Mouse (Mus musculus): Measurements from ENCODE around the gene Gm9964. TPM values are rescaled to one million over a fixed set of nuclear protein-coding genes. Genes with fewer than 3 reads are reported as not detected.

Gene Gm9964
- polyA plus RNA-seq, 1 experiment from 2014 or later: not detected

- H3K36me3 ChIP-seq (replicated peaks): no peaks in the 10 kb centered on the region
- no peak overlapping the region for H3K4me3 ChIP-seq
- H3K27me3 ChIP-seq (replicated peaks): no peaks in the 10 kb centered on the region
- no peak overlapping the region for H3K4me2 ChIP-seq
- H3K9ac ChIP-seq: no peak overlapping the region
- no peaks in the 10 kb centered on the region for H3K9me3 ChIP-seq
- H3K4me1 ChIP-seq: no peaks in the 10 kb centered on the region
- 93% methylated on average over 3 of the region's 3 CpGs for WGBS
- ATAC-seq (replicated peaks): no peak
- no peak overlapping the region for H3K27ac ChIP-seq
Observed at GRCm38 (mm10) chr11:79293025-79293424, 3.7 kb downstream of the Gm9964 start.

- H3K4me2 ChIP-seq: no peak overlapping the region
- no peaks in the 10 kb centered on the region for H3K36me3 ChIP-seq (replicated peaks)
- no peaks in the 10 kb centered on the region for H3K27me3 ChIP-seq (replicated peaks)
- H3K9me3 ChIP-seq: no peaks in the 10 kb centered on the region
- H3K4me1 ChIP-seq: no peaks in the 10 kb centered on the region
- no peak overlapping the region for H3K9ac ChIP-seq
- no peak overlapping the region for H3K27ac ChIP-seq
- 78% methylated on average over 3 of the region's 3 CpGs for whole genome bisulfite sequencing
- no peak for ATAC-seq (replicated peaks)
- H3K4me3 ChIP-seq: no peak overlapping the region
Observed at GRCm38 (mm10) chr11:79292130-79292529, 4.6 kb downstream of the Gm9964 start.

- ATAC-seq (replicated peaks): no peak
- Histone ChIP-seq H3K27ac (no peak overlapping the region), H3K9me3 (no peaks in the 10 kb centered on the region), H3K27me3 (replicated peaks) (no peaks in the 10 kb centered on the region), H3K9ac (no peak overlapping the region), H3K4me2 (no peak overlapping the region), H3K36me3 (replicated peaks) (no peaks in the 10 kb centered on the region), H3K4me3 (no peak overlapping the region), H3K4me1 (no peaks in the 10 kb centered on the region)
- 71% methylated on average over 5 of the region's 5 CpGs for WGBS
Observed at GRCm38 (mm10) chr11:79291651-79292050, 5.1 kb downstream of the Gm9964 start.

GRCm38 (mm10) chr11:79290473-79290872, 6.2 kb downstream of the Gm9964 start:
- ATAC-seq (replicated peaks): no peak
- no peaks in the 10 kb centered on the region for H3K27me3 ChIP-seq (replicated peaks)
- H3K4me3 ChIP-seq: no peak overlapping the region
- no peaks in the 10 kb centered on the region for H3K36me3 ChIP-seq (replicated peaks)
- no peak overlapping the region for H3K27ac ChIP-seq
- 57% methylated on average over 2 of the region's 2 CpGs for WGBS
- no peak overlapping the region for H3K4me2 ChIP-seq
- H3K9me3 ChIP-seq: no peaks in the 10 kb centered on the region
- no peak overlapping the region for H3K9ac ChIP-seq
- H3K4me1 ChIP-seq: no peaks in the 10 kb centered on the region

- no peaks in the 10 kb centered on the region for H3K4me1 ChIP-seq
- no peaks in the 10 kb centered on the region for H3K27me3 ChIP-seq (replicated peaks)
- no peaks in the 10 kb centered on the region for H3K36me3 ChIP-seq (replicated peaks)
- no peak overlapping the region for H3K4me2 ChIP-seq
- H3K9ac ChIP-seq: no peak overlapping the region
- no peak overlapping the region for H3K27ac ChIP-seq
- H3K4me3 ChIP-seq: no peak overlapping the region
- WGBS: 89% methylated on average over 5 of the region's 5 CpGs
- H3K9me3 ChIP-seq: no peaks in the 10 kb centered on the region
- ATAC-seq (replicated peaks): no peak
Observed at GRCm38 (mm10) chr11:79288913-79289640, 7.6 kb downstream of the Gm9964 start.

- ATAC-seq (replicated peaks): no peak
- H3K4me3 ChIP-seq: no peak overlapping the region
- 91% methylated on average over 7 of the region's 7 CpGs for WGBS
- H3K4me1 ChIP-seq: no peaks in the 10 kb centered on the region
- H3K9ac ChIP-seq: no peak overlapping the region
- no peak overlapping the region for H3K27ac ChIP-seq
- H3K36me3 ChIP-seq (replicated peaks): no peaks in the 10 kb centered on the region
- no peaks in the 10 kb centered on the region for H3K9me3 ChIP-seq
- no peaks in the 10 kb centered on the region for H3K27me3 ChIP-seq (replicated peaks)
- no peak overlapping the region for H3K4me2 ChIP-seq
Observed at GRCm38 (mm10) chr11:79288278-79288843, 8.3 kb downstream of the Gm9964 start.

GRCm38 (mm10) chr11:79287447-79287846, 9.3 kb downstream of the Gm9964 start:
- H3K4me3 ChIP-seq: no peak overlapping the region
- H3K9ac ChIP-seq: no peak overlapping the region
- no peak overlapping the region for H3K27ac ChIP-seq
- H3K4me2 ChIP-seq: no peak overlapping the region
- 84% methylated on average over 6 of the region's 6 CpGs for WGBS
- H3K9me3 ChIP-seq: no peaks in the 10 kb centered on the region
- no peaks in the 10 kb centered on the region for H3K4me1 ChIP-seq
- H3K27me3 ChIP-seq (replicated peaks): no peaks in the 10 kb centered on the region
- no peak for ATAC-seq (replicated peaks)
- no peaks in the 10 kb centered on the region for H3K36me3 ChIP-seq (replicated peaks)

- H3K36me3 ChIP-seq (replicated peaks): no peaks in the 10 kb centered on the region
- no peaks in the 10 kb centered on the region for H3K4me1 ChIP-seq
- no peak overlapping the region for H3K27ac ChIP-seq
- WGBS: 79% methylated on average over 9 of the region's 9 CpGs
- H3K27me3 ChIP-seq (replicated peaks): no peaks in the 10 kb centered on the region
- ATAC-seq (replicated peaks): no peak
- no peak overlapping the region for H3K9ac ChIP-seq
- H3K9me3 ChIP-seq: no peaks in the 10 kb centered on the region
- no peak overlapping the region for H3K4me2 ChIP-seq
- H3K4me3 ChIP-seq: no peak overlapping the region
Observed at GRCm38 (mm10) chr11:79286305-79286799, 10.4 kb downstream of the Gm9964 start.

GRCm38 (mm10) chr11:79283350-79284030, 13.2 kb downstream of the Gm9964 start:
- H3K9ac ChIP-seq: no peak overlapping the region
- H3K4me1 ChIP-seq: no peaks in the 10 kb centered on the region
- H3K27ac ChIP-seq: no peak overlapping the region
- H3K4me3 ChIP-seq: no peak overlapping the region
- WGBS: 89% methylated on average over 4 of the region's 4 CpGs
- H3K4me2 ChIP-seq: no peak overlapping the region
- no peaks in the 10 kb centered on the region for H3K36me3 ChIP-seq (replicated peaks)
- no peaks in the 10 kb centered on the region for H3K9me3 ChIP-seq
- no peaks in the 10 kb centered on the region for H3K27me3 ChIP-seq (replicated peaks)
- ATAC-seq (replicated peaks): no peak

GRCm38 (mm10) chr11:79281396-79281795, 15.3 kb downstream of the Gm9964 start:
- no peaks in the 10 kb centered on the region for H3K36me3 ChIP-seq (replicated peaks)
- no peaks in the 10 kb centered on the region for H3K4me1 ChIP-seq
- no peaks in the 10 kb centered on the region for H3K9me3 ChIP-seq
- WGBS: 80% methylated on average over 5 of the region's 5 CpGs
- no peaks in the 10 kb centered on the region for H3K27me3 ChIP-seq (replicated peaks)
- no peak overlapping the region for H3K4me3 ChIP-seq
- H3K4me2 ChIP-seq: no peak overlapping the region
- ATAC-seq (replicated peaks): no peak
- H3K27ac ChIP-seq: no peak overlapping the region
- H3K9ac ChIP-seq: no peak overlapping the region

- Histone ChIP-seq H3K4me3 (no peak overlapping the region), H3K9me3 (no peaks in the 10 kb centered on the region), H3K27ac (no peak overlapping the region), H3K4me2 (no peak overlapping the region), H3K27me3 (replicated peaks) (no peaks in the 10 kb centered on the region), H3K9ac (no peak overlapping the region), H3K4me1 (no peaks in the 10 kb centered on the region), H3K36me3 (replicated peaks) (no peaks in the 10 kb centered on the region)
- ATAC-seq (replicated peaks): no peak
- 61% methylated on average over 2 of the region's 2 CpGs for WGBS
Observed at GRCm38 (mm10) chr11:79279732-79280405, 16.8 kb downstream of the Gm9964 start.

GRCm38 (mm10) chr11:79273757-79274156, 22.9 kb downstream of the Gm9964 start:
- no peaks in the 10 kb centered on the region for H3K4me1 ChIP-seq
- H3K9ac ChIP-seq: no peak overlapping the region
- H3K9me3 ChIP-seq: no peaks in the 10 kb centered on the region
- no peak overlapping the region for H3K27ac ChIP-seq
- WGBS: 83% methylated on average over 4 of the region's 4 CpGs
- no peak overlapping the region for H3K4me2 ChIP-seq
- no peak overlapping the region for H3K4me3 ChIP-seq
- H3K36me3 ChIP-seq (replicated peaks): no peaks in the 10 kb centered on the region
- no peak for ATAC-seq (replicated peaks)
- no peaks in the 10 kb centered on the region for H3K27me3 ChIP-seq (replicated peaks)

All from midbrain, embryonic 15.5 days (tissue).